Mouse (Mus musculus) liver, postnatal 0 days (tissue): ENCODE measurements at regions not wholly inside any gene's neighbourhood (a gene's known extent, or its start where the extent isn't known, plus 50 kb on each side); places are given as distances from the start of the nearest gene placed in this dataset.

Experiments used
- CTCF ChIP-seq: sonication (generic); IDR thresholded peaks from 2 replicates; pipeline ENCODE4 v1.5.1; 2016; ENCODE audit warnings: antibody characterized with exemption, low read depth
- EP300 ChIP-seq: IDR thresholded peaks from 2 replicates; pipeline ENCODE4 v1.6.1; 2016; ENCODE audit warnings: antibody characterized with exemption, low read depth, mild to moderate bottlenecking

GRCm38 (mm10) chr1:82027761-82028160 lies 205.2 kb upstream of the Gm9747 start:
- TF ChIP-seq EP300 = no peak
- TF ChIP-seq CTCF = no peak
